Comparison of ENCODE assay signal across 26 mouse cellular contexts in the genomic region with DNA sequence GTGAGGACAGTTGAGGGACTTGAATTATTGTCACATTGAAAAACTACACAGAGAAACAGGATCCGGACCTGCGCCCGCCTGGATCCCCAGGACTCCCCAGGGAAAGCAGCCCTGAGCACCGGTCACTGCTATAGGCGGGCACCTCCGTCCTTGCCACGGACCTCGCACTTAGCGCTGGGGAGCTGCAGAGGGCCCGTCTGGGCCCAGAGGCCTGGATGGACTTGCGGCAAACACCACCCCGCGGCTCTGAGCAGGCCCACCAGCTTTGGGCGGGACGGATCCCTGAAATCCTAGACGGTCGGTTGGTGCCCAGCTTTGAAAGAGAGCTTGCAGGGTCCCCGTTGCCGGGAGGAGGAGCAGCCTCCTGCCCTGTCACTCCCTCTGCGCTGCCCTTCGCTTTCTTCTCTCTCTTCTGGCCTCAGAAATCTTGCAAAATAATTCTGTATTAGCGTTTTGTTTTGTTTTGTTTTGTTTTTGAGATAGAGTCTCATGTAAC. TPM values are rescaled to one million over a fixed set of nuclear protein-coding genes. Genes with fewer than 3 reads are reported as not detected.
A peak's percentile ranks its signal among the peaks of the same experiment; 100 is the strongest.
DNase-seq lines count a peak whose midpoint lies in the region; ATAC-seq and TF ChIP-seq lines count a peak whose summit lies in the region.
"Had no signal": no experiment of that assay in that cellular context is flagged by ENCODE, and none has a peak within 500 bp of the region (broad histone marks: within the 10 kb centered on the region; RNA-seq: fewer than 3 reads in every experiment).

No protein-coding gene starts in this region.

- no peak for TF ChIP-seq CTCF in intestine, postnatal 0 days (IDR thresholded peaks at IDR 0.05; ENCODE audit: low read depth)
- no peak for TF ChIP-seq CTCF in E14TG2a.4 (conservative IDR thresholded peaks at IDR 0.05; ENCODE audit: low read length)

- H3K27ac ChIP-seq in heart, embryonic 10.5 days = no peak overlapping the region
- H3K27ac ChIP-seq in intestine, postnatal 0 days (ENCODE audit: low read depth, low read length) = no peak overlapping the region
- H3K27ac ChIP-seq in intestine, embryonic 15.5 days = no peak overlapping the region
- no peak overlapping the region for H3K27ac ChIP-seq in limb, embryonic 10.5 days
- H3K27ac ChIP-seq: heart, adult 2 months; neural tube, embryonic 13.5 days had no signal

- peaks cover 99% of the 10 kb centered on the region for H3K27me3 ChIP-seq in heart, embryonic 10.5 days (ENCODE audit: insufficient read depth, poor library complexity, severe bottlenecking)
- H3K27me3 ChIP-seq in intestine, postnatal 0 days (replicated peaks; ENCODE audit: control insufficient read depth, insufficient read depth, low read length) = peaks cover 85% of the 10 kb centered on the region
- peaks cover 74% of the 10 kb centered on the region for H3K27me3 ChIP-seq in intestine, embryonic 15.5 days (replicated peaks)
- H3K27me3 ChIP-seq in E14TG2a.4 (ENCODE audit: insufficient read depth, low read length) = peaks cover 83% of the 10 kb centered on the region
- H3K27me3 ChIP-seq in limb, embryonic 10.5 days (ENCODE audit: low read depth, poor library complexity, severe bottlenecking) = peaks cover 100% of the 10 kb centered on the region

- ATAC-seq in intestine, postnatal 0 days = no peak
- no peak for ATAC-seq in intestine, embryonic 15.5 days
- ATAC-seq: forebrain, postnatal 0 days; hindbrain, embryonic 16.5 days had no signal

- no peak overlapping the region for H3K4me2 ChIP-seq in intestine, postnatal 0 days (replicated peaks; ENCODE audit: low read depth)
- H3K4me2 ChIP-seq in intestine, embryonic 15.5 days (replicated peaks) = no peak overlapping the region
- H3K4me2 ChIP-seq: midbrain, embryonic 11.5 days; neural tube, embryonic 13.5 days had no signal

- peaks cover 15% of the 10 kb centered on the region for H3K4me1 ChIP-seq in heart, embryonic 10.5 days
- no peaks in the 10 kb centered on the region for H3K4me1 ChIP-seq in intestine, postnatal 0 days (replicated peaks; ENCODE audit: control insufficient read depth, insufficient read depth, low read length)
- peaks cover 4% of the 10 kb centered on the region; the same call in 1 of the 2 replicates for H3K4me1 ChIP-seq in intestine, embryonic 15.5 days (replicated peaks)
- H3K4me1 ChIP-seq in E14TG2a.4 (replicated peaks; ENCODE audit: low read depth, low read length) = peaks cover 64% of the 10 kb centered on the region
- H3K4me1 ChIP-seq in limb, embryonic 10.5 days = peaks cover 26% of the 10 kb centered on the region
- H3K4me1 ChIP-seq: neural tube, embryonic 13.5 days had no signal

- no peak for DNase-seq in heart, embryonic 10.5 days (ENCODE audit: low spot score)
- DNase-seq in heart, adult 18-20 months = no peak
- DNase-seq in limb, embryonic 10.5 days (ENCODE audit: low spot score) = peak; percentile 59
- DNase-seq in urinary bladder, postnatal 36 days (ENCODE audit: low spot score in 2 of 2) = no peak
- DNase-seq: cerebellum, adult 11-12 months; cerebellum, postnatal 10 days; forebrain, postnatal 0 days; gastrocnemius, postnatal 25 days; thymus, postnatal 14 days had no signal

- no peak overlapping the region for H3K9ac ChIP-seq in intestine, postnatal 0 days (ENCODE audit: low read depth, low read length)
- no peak overlapping the region for H3K9ac ChIP-seq in intestine, embryonic 15.5 days
- H3K9ac ChIP-seq: forebrain, postnatal 0 days; neural tube, embryonic 13.5 days had no signal

- H3K4me3 ChIP-seq in heart, embryonic 10.5 days = peak overlapping the region; percentile 13; the same call in 1 of the 2 replicates
- peak overlapping the region; percentile 16; the same call in 1 of the 2 replicates for H3K4me3 ChIP-seq in intestine, postnatal 0 days (ENCODE audit: low read depth, low read length)
- H3K4me3 ChIP-seq in intestine, embryonic 15.5 days (replicated peaks) = no peak overlapping the region
- H3K4me3 ChIP-seq in E14TG2a.4 (replicated peaks; ENCODE audit: low read length) = peak overlapping the region; percentile 43
- peak overlapping the region; percentile 19; the same call in 1 of the 2 replicates for H3K4me3 ChIP-seq in limb, embryonic 10.5 days
- H3K4me3 ChIP-seq: heart, adult 2 months; neural tube, embryonic 13.5 days had no signal

- no peaks in the 10 kb centered on the region for H3K36me3 ChIP-seq in heart, embryonic 10.5 days
- H3K36me3 ChIP-seq in intestine, postnatal 0 days (ENCODE audit: control insufficient read depth, insufficient read depth) = no peaks in the 10 kb centered on the region
- no peaks in the 10 kb centered on the region for H3K36me3 ChIP-seq in intestine, embryonic 15.5 days
- H3K36me3 ChIP-seq in E14TG2a.4 (ENCODE audit: insufficient read depth, low read length) = no peaks in the 10 kb centered on the region
- no peaks in the 10 kb centered on the region for H3K36me3 ChIP-seq in limb, embryonic 10.5 days
- H3K36me3 ChIP-seq: neural tube, embryonic 13.5 days had no signal

- no peaks in the 10 kb centered on the region for H3K9me3 ChIP-seq in heart, embryonic 10.5 days
- H3K9me3 ChIP-seq in intestine, postnatal 0 days (ENCODE audit: control insufficient read depth) = no peaks in the 10 kb centered on the region
- H3K9me3 ChIP-seq in intestine, embryonic 15.5 days = no peaks in the 10 kb centered on the region
- no peaks in the 10 kb centered on the region for H3K9me3 ChIP-seq in E14TG2a.4 (ENCODE audit: low read length)
- no peaks in the 10 kb centered on the region for H3K9me3 ChIP-seq in limb, embryonic 10.5 days (replicated peaks)
- H3K9me3 ChIP-seq: neural tube, embryonic 13.5 days had no signal

- WGBS in heart, embryonic 10.5 days = 1% methylated on average over 22 of the region's 22 CpGs
- 11% methylated on average over 22 of the region's 22 CpGs for WGBS in intestine, postnatal 0 days
- 6% methylated on average over 22 of the region's 22 CpGs for WGBS in intestine, embryonic 15.5 days
- WGBS in limb, embryonic 10.5 days = 1% methylated on average over 22 of the region's 22 CpGs

RNA-seq across cellular contexts. Expression of a gene that starts 8.2 kb away (rescaled TPM):
- 0.44 TPM in 1 of 2 replicates, not detected in the other for polyA plus RNA-seq in heart, embryonic 10.5 days (2016; fragmentation: Nextera tagmentation; extraction: Ambion mirVana)
- total RNA-seq in heart, adult 18-20 months (2021) = under 1 TPM in 1 of 2 experiments, not detected in 1; 0.05 TPM
- 0.05 and 0.09 TPM in 2 replicates for polyA plus RNA-seq in intestine, postnatal 0 days (2015; fragmentation: Nextera tagmentation; extraction: Ambion mirVana)
- 0.06 and 0.10 TPM in 2 replicates for polyA plus RNA-seq in intestine, embryonic 15.5 days (2015; fragmentation: Nextera tagmentation; extraction: Ambion mirVana)
- not detected in 2 replicates for polyA plus RNA-seq in limb, embryonic 10.5 days (2016; fragmentation: Nextera tagmentation; extraction: Ambion mirVana)
- total RNA-seq: adrenal gland, adult 2 months; gastrocnemius, postnatal 25 days; heart, postnatal 14 days; left cerebral cortex, adult 18-20 months; left cerebral cortex, postnatal 36 days; liver, adult 2 months; MEL had no signal
- polyA plus RNA-seq: adrenal gland, adult 2 months; kidney, embryonic 14.5 days; liver, adult 2 months; lung, embryonic 16.5 days; spleen, adult 2 months had no signal

RNA-seq across cellular contexts. Expression of a gene that starts 36.1 kb away (rescaled TPM):
- polyA plus RNA-seq in heart, embryonic 10.5 days (2016; fragmentation: Nextera tagmentation; extraction: Ambion mirVana) = 0.31 and 0.32 TPM in 2 replicates
- total RNA-seq in heart, adult 18-20 months (2021) = not detected
- 0.03 TPM in 2 replicates for polyA plus RNA-seq in intestine, postnatal 0 days (2015; fragmentation: Nextera tagmentation; extraction: Ambion mirVana)
- 0.09 and 0.19 TPM in 2 replicates for polyA plus RNA-seq in intestine, embryonic 15.5 days (2015; fragmentation: Nextera tagmentation; extraction: Ambion mirVana)
- 0.26 and 0.53 TPM in 2 replicates for polyA plus RNA-seq in limb, embryonic 10.5 days (2016; fragmentation: Nextera tagmentation; extraction: Ambion mirVana)
- total RNA-seq: gastrocnemius, postnatal 25 days; heart, adult 2 months; heart, postnatal 14 days; liver, adult 2 months; MEL had no signal
- polyA plus RNA-seq: liver, adult 2 months; liver, embryonic 16.5 days had no signal

RNA-seq across cellular contexts. Expression of a gene that starts 58.5 kb away (rescaled TPM):
- 25.1 and 26.9 TPM in 2 replicates for polyA plus RNA-seq in heart, embryonic 10.5 days (2016; fragmentation: Nextera tagmentation; extraction: Ambion mirVana)
- total RNA-seq in heart, adult 18-20 months (2021) = 10 to 100 TPM; 11.2 to 11.6 TPM
- 9.1 and 10.1 TPM in 2 replicates for polyA plus RNA-seq in intestine, postnatal 0 days (2015; fragmentation: Nextera tagmentation; extraction: Ambion mirVana)
- 23.6 and 25.0 TPM in 2 replicates for polyA plus RNA-seq in intestine, embryonic 15.5 days (2015; fragmentation: Nextera tagmentation; extraction: Ambion mirVana)
- polyA plus RNA-seq in limb, embryonic 10.5 days (2016; fragmentation: Nextera tagmentation; extraction: Ambion mirVana) = 40.8 and 42.6 TPM in 2 replicates
